Mouse (Mus musculus) brain, embryonic 14.5 days (tissue): ENCODE results near the gene Arl10.

Experiments
- CTCF ChIP-seq: fragments of 200-500 bp; IDR thresholded peaks from 2 replicates; pipeline ENCODE4 v1.5.1; 2012; ENCODE audit warnings: inconsistent platforms, mild to moderate bottlenecking, moderate library complexity, borderline replicate concordance; ENCODE audit not compliant: insufficient read depth, insufficient read length; ENCODE audit errors: extremely low read depth
- POLR2A ChIP-seq: fragments of 200-500 bp; IDR thresholded peaks from 2 replicates; pipeline ENCODE4 v1.6.1; 2012; ENCODE audit warnings: mild to moderate bottlenecking, inconsistent platforms, borderline replicate concordance; ENCODE audit not compliant: poor library complexity, insufficient read depth, insufficient read length, severe bottlenecking; ENCODE audit errors: extremely low read depth

DNA sequence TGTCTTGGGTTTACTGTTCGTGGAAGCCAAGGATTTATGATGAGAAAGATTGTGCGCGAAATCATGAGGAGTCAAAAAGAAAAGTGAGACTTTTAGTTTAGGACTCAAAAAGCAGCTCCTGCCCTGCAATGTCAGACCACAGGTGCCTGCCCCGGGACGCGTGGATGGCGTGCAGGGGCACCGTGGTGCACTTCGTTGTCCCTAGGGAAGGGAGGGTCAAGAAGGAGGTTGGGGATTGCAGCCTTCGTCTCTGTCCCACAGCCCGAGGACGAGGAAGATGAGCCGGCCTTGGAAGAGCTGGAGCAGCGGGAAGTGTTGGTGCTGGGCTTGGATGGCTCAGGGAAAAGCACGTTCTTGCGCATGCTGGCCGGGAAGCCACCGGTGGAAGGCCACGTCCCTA lies 674 bp downstream of the Arl10 start:
- TF ChIP-seq CTCF, result no peak
- TF ChIP-seq POLR2A, result no peak
